Mouse (Mus musculus) forebrain, embryonic 14.5 days (tissue): ENCODE data around the gene Gpbp1. TPM values are rescaled to one million over a fixed set of nuclear protein-coding genes. Genes with fewer than 3 reads are reported as not detected.

Source experiments
- ATAC-seq: fragments of 200-750 bp; cut with Nextera tagmentation; 2 replicates; pipeline ENCODE4 v1.8.0; 2017; ENCODE audit warnings: mild to moderate bottlenecking, moderate library complexity
- DNase-seq: peaks from one replicate; pipeline ENCODE4 v3.0.0-alpha.2; 2015; ENCODE audit warnings: low spot score
- H3K27ac ChIP-seq: fragments of 300-500 bp; sonication (generic); 2 replicates; pipeline ENCODE4 v1.5.1; 2014; ENCODE audit warnings: low read depth, mild to moderate bottlenecking, control low read depth, low read length, moderate library complexity
- H3K27me3 ChIP-seq: fragments of 300-500 bp; sonication (generic); replicated peaks from 2 replicates; pipeline ENCODE4 v1.6.1; 2014; ENCODE audit warnings: low read length, control low read depth, mixed read lengths; ENCODE audit not compliant: control insufficient read depth, insufficient read depth
- H3K36me3 ChIP-seq: fragments of 300-500 bp; sonication (generic); 2 replicates; pipeline ENCODE4 v1.6.1; 2014; ENCODE audit warnings: low read length, control low read depth; ENCODE audit not compliant: control insufficient read depth, insufficient read depth
- H3K4me1 ChIP-seq: fragments of 300-500 bp; sonication (generic); 2 replicates; pipeline ENCODE4 v1.6.1; 2014; ENCODE audit warnings: antibody characterized with exemption, low read length, control low read depth; ENCODE audit not compliant: control insufficient read depth, insufficient read depth
- H3K4me2 ChIP-seq: fragments of 300-500 bp; sonication (generic); 2 replicates; pipeline ENCODE4 v1.6.1; 2014; ENCODE audit warnings: mild to moderate bottlenecking, control low read depth, low read length
- H3K4me3 ChIP-seq: fragments of 300-500 bp; sonication (generic); 2 replicates; pipeline ENCODE4 v1.5.1; 2014; ENCODE audit warnings: low read depth, low read length, control low read depth
- H3K9ac ChIP-seq: fragments of 300-500 bp; sonication (generic); 2 replicates; pipeline ENCODE4 v1.6.1; 2014; ENCODE audit warnings: mild to moderate bottlenecking, low read length, control low read depth, moderate library complexity
- H3K9me3 ChIP-seq: fragments of 300-500 bp; sonication (generic); replicated peaks from 2 replicates; pipeline ENCODE4 v1.6.1; 2016; ENCODE audit warnings: low read length, control low read depth, mixed read lengths; ENCODE audit not compliant: control insufficient read depth
- WGBS: fragments of 180-500 bp; shearing (Covaris S2); extraction: QIAGEN DNeasy Blood & Tissue Kit; methylation state at CpG from one replicate; pipeline ENCODE4 v1.1.7; 2014; 5-methylcytosine and 5-hydroxymethylcytosine counted together
- polyA plus RNA-seq: library from polyadenylated mRNA; unstranded; fragments of >200 nt; fragmentation: Nextera tagmentation; extraction: Ambion mirVana; gene quantifications from 2 replicates; pipeline ENCODE4 v1.2.1, GENCODE M21; 2014

The Gpbp1 gene
- polyA plus RNA-seq, 1 experiment from 2014 or later = 115 TPM

GRCm38 (mm10) chr13:111418087-111418486, 71.8 kb downstream of the Gpbp1 start:
- H3K4me1 ChIP-seq = no peaks in the 10 kb centered on the region
- no peak overlapping the region for H3K4me3 ChIP-seq
- DNase-seq = no peak
- H3K36me3 ChIP-seq = no peaks in the 10 kb centered on the region
- ATAC-seq = no peak
- no peak overlapping the region for H3K9ac ChIP-seq
- no peaks in the 10 kb centered on the region for H3K9me3 ChIP-seq
- 72% methylated on average over 2 of the region's 2 CpGs for WGBS
- H3K4me2 ChIP-seq = no peak overlapping the region
- H3K27ac ChIP-seq = no peak overlapping the region
- H3K27me3 ChIP-seq = no peaks in the 10 kb centered on the region

GRCm38 (mm10) chr13:111413156-111413555, 76.8 kb downstream of the Gpbp1 start:
- Histone ChIP-seq H3K4me2 (no peak overlapping the region), H3K9ac (no peak overlapping the region), H3K9me3 (no peaks in the 10 kb centered on the region), H3K4me3 (no peak overlapping the region), H3K27ac (no peak overlapping the region), H3K27me3 (no peaks in the 10 kb centered on the region), H3K36me3 (no peaks in the 10 kb centered on the region), H3K4me1 (no peaks in the 10 kb centered on the region)
- DNase-seq = peak; percentile 76
- WGBS = 37% methylated on average over 4 of the region's 4 CpGs
- ATAC-seq = no peak

- no peak for ATAC-seq
These were observed 79.1 kb downstream of the Gpbp1 start for GRCm38 (mm10) chr13:111410831-111411230.

GRCm38 (mm10) chr13:111406859-111407389, 83.0 kb downstream of the Gpbp1 start:
- H3K27ac ChIP-seq = no peak overlapping the region
- no peak overlapping the region for H3K4me3 ChIP-seq
- no peaks in the 10 kb centered on the region for H3K27me3 ChIP-seq
- WGBS = 68% methylated on average over 9 of the region's 9 CpGs
- ATAC-seq (no peak), DNase-seq (no peak)
- no peak overlapping the region for H3K9ac ChIP-seq
- H3K4me1 ChIP-seq = no peaks in the 10 kb centered on the region
- H3K9me3 ChIP-seq = no peaks in the 10 kb centered on the region
- no peaks in the 10 kb centered on the region for H3K36me3 ChIP-seq
- H3K4me2 ChIP-seq = no peak overlapping the region

More at GRCm38 (mm10) chr13:111410831-111411230, 79.1 kb downstream of the Gpbp1 start:
- H3K4me3 ChIP-seq = no peak overlapping the region
- H3K27me3 ChIP-seq = no peaks in the 10 kb centered on the region
- no peak overlapping the region for H3K27ac ChIP-seq
- no peaks in the 10 kb centered on the region for H3K36me3 ChIP-seq
- H3K9ac ChIP-seq = no peak overlapping the region
- no peak overlapping the region for H3K4me2 ChIP-seq
- H3K9me3 ChIP-seq = no peaks in the 10 kb centered on the region
- peak; percentile 79 for DNase-seq
- H3K4me1 ChIP-seq = no peaks in the 10 kb centered on the region
- 2% methylated on average over 7 of the region's 7 CpGs for WGBS

GRCm38 (mm10) chr13:111405956-111406355, 84.0 kb downstream of the Gpbp1 start:
- WGBS = 93% methylated on average over 3 of the region's 3 CpGs
- no peaks in the 10 kb centered on the region for H3K4me1 ChIP-seq
- ATAC-seq (no peak), DNase-seq (no peak)
- H3K9me3 ChIP-seq = no peaks in the 10 kb centered on the region
- no peak overlapping the region for H3K4me3 ChIP-seq
- no peak overlapping the region for H3K27ac ChIP-seq
- no peaks in the 10 kb centered on the region for H3K27me3 ChIP-seq
- H3K36me3 ChIP-seq = no peaks in the 10 kb centered on the region
- no peak overlapping the region for H3K9ac ChIP-seq
- no peak overlapping the region for H3K4me2 ChIP-seq

- H3K9ac ChIP-seq = no peak overlapping the region
- H3K4me1 ChIP-seq = no peaks in the 10 kb centered on the region
- H3K4me2 ChIP-seq = no peak overlapping the region
- no peaks in the 10 kb centered on the region for H3K27me3 ChIP-seq
- no peaks in the 10 kb centered on the region for H3K36me3 ChIP-seq
- H3K27ac ChIP-seq = no peak overlapping the region
- 62% methylated on average over 5 of the region's 5 CpGs for WGBS
- ATAC-seq (no peak), DNase-seq (no peak)
- H3K4me3 ChIP-seq = no peak overlapping the region
- no peaks in the 10 kb centered on the region for H3K9me3 ChIP-seq
These were observed 92.2 kb downstream of the Gpbp1 start for GRCm38 (mm10) chr13:111397600-111398151.

- no peaks in the 10 kb centered on the region for H3K27me3 ChIP-seq
- peak; percentile 32; the same call in 1 of the 2 replicates for ATAC-seq
- no peak overlapping the region for H3K27ac ChIP-seq
- H3K9me3 ChIP-seq = no peaks in the 10 kb centered on the region
- no peaks in the 10 kb centered on the region for H3K4me1 ChIP-seq
- no peak overlapping the region for H3K9ac ChIP-seq
- no peaks in the 10 kb centered on the region for H3K36me3 ChIP-seq
- no peak overlapping the region for H3K4me3 ChIP-seq
- DNase-seq = peak; percentile 16
- H3K4me2 ChIP-seq = no peak overlapping the region
- 66% methylated on average over 7 of the region's 7 CpGs for WGBS
These were observed 92.8 kb downstream of the Gpbp1 start for GRCm38 (mm10) chr13:111397061-111397460.

GRCm38 (mm10) chr13:111395528-111395927, 94.4 kb downstream of the Gpbp1 start:
- H3K4me3 ChIP-seq = no peak overlapping the region
- no peaks in the 10 kb centered on the region for H3K4me1 ChIP-seq
- ATAC-seq (no peak), DNase-seq (no peak)
- H3K9me3 ChIP-seq = no peaks in the 10 kb centered on the region
- H3K4me2 ChIP-seq = no peak overlapping the region
- 90% methylated on average over 7 of the region's 7 CpGs for WGBS
- H3K9ac ChIP-seq = no peak overlapping the region
- H3K27ac ChIP-seq = no peak overlapping the region
- no peaks in the 10 kb centered on the region for H3K27me3 ChIP-seq
- no peaks in the 10 kb centered on the region for H3K36me3 ChIP-seq

GRCm38 (mm10) chr13:111394904-111395303, 95.0 kb downstream of the Gpbp1 start:
- Histone ChIP-seq H3K9me3 (no peaks in the 10 kb centered on the region), H3K4me3 (no peak overlapping the region), H3K4me2 (no peak overlapping the region), H3K9ac (no peak overlapping the region), H3K27ac (no peak overlapping the region), H3K27me3 (no peaks in the 10 kb centered on the region), H3K36me3 (no peaks in the 10 kb centered on the region), H3K4me1 (no peaks in the 10 kb centered on the region)
- WGBS = 87% methylated on average over 4 of the region's 4 CpGs
- no peak for DNase-seq
- no peak for ATAC-seq
